Mouse (Mus musculus) heart, adult 2 months (tissue): ENCODE measurements around the gene Pik3r4.

Source experiments
- EP300 ChIP-seq: fragments of 200-500 bp; IDR thresholded peaks from 2 replicates; pipeline ENCODE4 v1.6.1; 2011; ENCODE audit warnings: low read depth, low read length, control low read depth; ENCODE audit not compliant: insufficient read depth
- POLR2A ChIP-seq: fragments of 200-500 bp; IDR thresholded peaks from 2 replicates; pipeline ENCODE4 v1.6.1; 2011; ENCODE audit warnings: mild to moderate bottlenecking, low read depth, low read length, control low read depth; ENCODE audit not compliant: insufficient read depth

GRCm38 (mm10) chr9:105670916-105671315 lies 28.1 kb downstream of the Pik3r4 start:
- TF ChIP-seq POLR2A (no peak), EP300 (no peak)
